Mouse (Mus musculus): Measurements from ENCODE around the gene Rasa3. TPM values are rescaled to one million over a fixed set of nuclear protein-coding genes. Genes with fewer than 3 reads are reported as not detected.
A peak's percentile ranks its signal among the peaks of the same experiment; 100 is the strongest.

Gene Rasa3
- polyA plus RNA-seq, 1 experiment from 2014 or later, result 33.2 TPM

- ATAC-seq, result no peak
- no peaks in the 10 kb centered on the region for H3K36me3 ChIP-seq (ENCODE audit: control insufficient read depth, insufficient read depth, low read length)
- H3K27me3 ChIP-seq (ENCODE audit: control insufficient read depth, insufficient read depth, low read depth, low read length), result no peaks in the 10 kb centered on the region
- H3K4me3 ChIP-seq (ENCODE audit: low read depth, low read length), result no peak overlapping the region
- WGBS, result 73% methylated on average over 5 of the region's 5 CpGs
- H3K4me2 ChIP-seq (ENCODE audit: low read length), result no peak overlapping the region
- no peak overlapping the region for H3K9ac ChIP-seq (ENCODE audit: low read depth, low read length)
- no peaks in the 10 kb centered on the region for H3K4me1 ChIP-seq (ENCODE audit: control insufficient read depth, insufficient read depth, low read length)
- no peak overlapping the region for H3K27ac ChIP-seq (ENCODE audit: low read length)
- no peaks in the 10 kb centered on the region for H3K9me3 ChIP-seq (replicated peaks; ENCODE audit: control insufficient read depth, low read length, poor library complexity, severe bottlenecking)
Observed at GRCm38 (mm10) chr8:13630171-13630570, 47.2 kb downstream of the Rasa3 start.

GRCm38 (mm10) chr8:13629351-13630090, 47.9 kb downstream of the Rasa3 start:
- Histone ChIP-seq H3K4me1 (ENCODE audit: control insufficient read depth, insufficient read depth, low read length) (peaks cover 2% of the 10 kb centered on the region; the same call in 1 of the 2 replicates), H3K4me2 (ENCODE audit: low read length) (no peak overlapping the region), H3K9ac (ENCODE audit: low read depth, low read length) (no peak overlapping the region), H3K27me3 (ENCODE audit: control insufficient read depth, insufficient read depth, low read depth, low read length) (no peaks in the 10 kb centered on the region), H3K27ac (ENCODE audit: low read length) (no peak overlapping the region), H3K4me3 (ENCODE audit: low read depth, low read length) (no peak overlapping the region), H3K9me3 (replicated peaks; ENCODE audit: control insufficient read depth, low read length, poor library complexity, severe bottlenecking) (no peaks in the 10 kb centered on the region), H3K36me3 (ENCODE audit: control insufficient read depth, insufficient read depth, low read length) (no peaks in the 10 kb centered on the region)
- WGBS, result 85% methylated on average over 10 of the region's 10 CpGs
- no peak for ATAC-seq

- Histone ChIP-seq H3K4me1 (ENCODE audit: control insufficient read depth, insufficient read depth, low read length) (peaks cover 14% of the 10 kb centered on the region), H3K4me3 (ENCODE audit: low read depth, low read length) (no peak overlapping the region), H3K9ac (ENCODE audit: low read depth, low read length) (no peak overlapping the region), H3K36me3 (ENCODE audit: control insufficient read depth, insufficient read depth, low read length) (no peaks in the 10 kb centered on the region), H3K27ac (ENCODE audit: low read length) (no peak overlapping the region), H3K27me3 (ENCODE audit: control insufficient read depth, insufficient read depth, low read depth, low read length) (no peaks in the 10 kb centered on the region), H3K9me3 (replicated peaks; ENCODE audit: control insufficient read depth, low read length, poor library complexity, severe bottlenecking) (no peaks in the 10 kb centered on the region), H3K4me2 (ENCODE audit: low read length) (no peak overlapping the region)
- no peak for ATAC-seq
- WGBS, result 96% methylated on average over 9 of the region's 9 CpGs
Observed at GRCm38 (mm10) chr8:13628067-13628466, 49.3 kb downstream of the Rasa3 start.

GRCm38 (mm10) chr8:13627591-13627990, 49.8 kb downstream of the Rasa3 start:
- H3K9me3 ChIP-seq (replicated peaks; ENCODE audit: control insufficient read depth, low read length, poor library complexity, severe bottlenecking), result no peaks in the 10 kb centered on the region

DNA sequence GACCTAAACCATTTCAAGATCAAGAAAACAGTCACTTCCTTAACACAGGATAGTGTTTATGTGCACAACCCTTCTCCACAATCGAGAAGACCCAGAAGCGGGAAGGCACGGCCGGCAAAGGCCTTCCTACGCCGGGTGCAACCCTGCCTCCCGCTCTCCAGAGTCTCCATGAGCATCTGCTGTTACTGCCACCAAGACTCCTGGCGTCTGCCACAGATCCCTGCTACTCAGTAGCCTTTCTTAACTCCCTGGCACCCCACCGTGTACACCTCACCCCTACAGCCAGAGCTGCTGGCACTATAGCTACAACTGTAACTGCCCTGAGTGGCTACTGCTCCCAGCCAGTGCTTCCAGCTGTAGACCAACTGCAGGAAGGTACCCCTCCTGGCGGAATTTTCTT, 51.3 kb downstream of the Rasa3 start:
- no peak for ATAC-seq
- Histone ChIP-seq H3K36me3 (ENCODE audit: control insufficient read depth, insufficient read depth, low read length) (no peaks in the 10 kb centered on the region), H3K9ac (ENCODE audit: low read depth, low read length) (no peak overlapping the region), H3K4me2 (ENCODE audit: low read length) (no peak overlapping the region), H3K4me1 (ENCODE audit: control insufficient read depth, insufficient read depth, low read length) (peaks cover 14% of the 10 kb centered on the region), H3K27me3 (ENCODE audit: control insufficient read depth, insufficient read depth, low read depth, low read length) (no peaks in the 10 kb centered on the region), H3K27ac (ENCODE audit: low read length) (no peak overlapping the region), H3K9me3 (replicated peaks; ENCODE audit: control insufficient read depth, low read length, poor library complexity, severe bottlenecking) (no peaks in the 10 kb centered on the region), H3K4me3 (ENCODE audit: low read depth, low read length) (no peak overlapping the region)
- 86% methylated on average over 10 of the region's 10 CpGs for WGBS

More at GRCm38 (mm10) chr8:13627591-13627990, 49.8 kb downstream of the Rasa3 start:
- no peaks in the 10 kb centered on the region for H3K36me3 ChIP-seq (ENCODE audit: control insufficient read depth, insufficient read depth, low read length)
- peaks cover 14% of the 10 kb centered on the region for H3K4me1 ChIP-seq (ENCODE audit: control insufficient read depth, insufficient read depth, low read length)
- H3K9ac ChIP-seq (ENCODE audit: low read depth, low read length), result no peak overlapping the region
- 94% methylated on average over 5 of the region's 5 CpGs for WGBS
- H3K27me3 ChIP-seq (ENCODE audit: control insufficient read depth, insufficient read depth, low read depth, low read length), result no peaks in the 10 kb centered on the region
- ATAC-seq, result no peak
- no peak overlapping the region for H3K4me2 ChIP-seq (ENCODE audit: low read length)
- no peak overlapping the region for H3K4me3 ChIP-seq (ENCODE audit: low read depth, low read length)
- no peak overlapping the region for H3K27ac ChIP-seq (ENCODE audit: low read length)

GRCm38 (mm10) chr8:13625281-13625970, 52.0 kb downstream of the Rasa3 start:
- Histone ChIP-seq H3K27me3 (ENCODE audit: control insufficient read depth, insufficient read depth, low read depth, low read length) (no peaks in the 10 kb centered on the region), H3K4me3 (ENCODE audit: low read depth, low read length) (no peak overlapping the region), H3K36me3 (ENCODE audit: control insufficient read depth, insufficient read depth, low read length) (no peaks in the 10 kb centered on the region), H3K9me3 (replicated peaks; ENCODE audit: control insufficient read depth, low read length, poor library complexity, severe bottlenecking) (no peaks in the 10 kb centered on the region), H3K27ac (ENCODE audit: low read length) (peak overlapping the region; percentile 77), H3K4me2 (ENCODE audit: low read length) (no peak overlapping the region), H3K9ac (ENCODE audit: low read depth, low read length) (no peak overlapping the region), H3K4me1 (ENCODE audit: control insufficient read depth, insufficient read depth, low read length) (peaks cover 14% of the 10 kb centered on the region)
- WGBS, result 86% methylated on average over 5 of the region's 5 CpGs
- no peak for ATAC-seq

GRCm38 (mm10) chr8:13624863-13625262, 52.5 kb downstream of the Rasa3 start:
- Histone ChIP-seq H3K36me3 (ENCODE audit: control insufficient read depth, insufficient read depth, low read length) (no peaks in the 10 kb centered on the region), H3K9ac (ENCODE audit: low read depth, low read length) (no peak overlapping the region), H3K27ac (ENCODE audit: low read length) (peak overlapping the region; percentile 77), H3K4me1 (ENCODE audit: control insufficient read depth, insufficient read depth, low read length) (peaks cover 14% of the 10 kb centered on the region), H3K4me2 (ENCODE audit: low read length) (no peak overlapping the region), H3K4me3 (ENCODE audit: low read depth, low read length) (no peak overlapping the region), H3K27me3 (ENCODE audit: control insufficient read depth, insufficient read depth, low read depth, low read length) (no peaks in the 10 kb centered on the region), H3K9me3 (replicated peaks; ENCODE audit: control insufficient read depth, low read length, poor library complexity, severe bottlenecking) (no peaks in the 10 kb centered on the region)
- 67% methylated on average over 11 of the region's 11 CpGs for WGBS
- no peak for ATAC-seq

- Histone ChIP-seq H3K4me1 (ENCODE audit: control insufficient read depth, insufficient read depth, low read length) (peaks cover 14% of the 10 kb centered on the region), H3K36me3 (ENCODE audit: control insufficient read depth, insufficient read depth, low read length) (no peaks in the 10 kb centered on the region), H3K4me3 (ENCODE audit: low read depth, low read length) (no peak overlapping the region), H3K27me3 (ENCODE audit: control insufficient read depth, insufficient read depth, low read depth, low read length) (no peaks in the 10 kb centered on the region), H3K27ac (ENCODE audit: low read length) (peak overlapping the region; percentile 77), H3K9me3 (replicated peaks; ENCODE audit: control insufficient read depth, low read length, poor library complexity, severe bottlenecking) (no peaks in the 10 kb centered on the region), H3K9ac (ENCODE audit: low read depth, low read length) (0 out of 2 replicates have a peak overlapping the region, but pooled peaks have one; percentile 37), H3K4me2 (ENCODE audit: low read length) (peak overlapping the region; percentile 15; the same call in 1 of the 2 replicates)
- 53% methylated on average over 10 of the region's 10 CpGs for WGBS
- peak; percentile 41 for ATAC-seq
Observed at GRCm38 (mm10) chr8:13623911-13624421, 53.4 kb downstream of the Rasa3 start.
